Mouse (Mus musculus) thymus, adult 2 months (tissue): Measurements from ENCODE around the gene Btbd9.

Source experiments
- CTCF ChIP-seq: fragments of 200-500 bp; IDR thresholded peaks from 2 replicates; pipeline ENCODE4 v1.5.1; 2012; ENCODE audit warnings: mild to moderate bottlenecking, control low read depth, low read length, moderate library complexity, borderline replicate concordance; ENCODE audit not compliant: control insufficient read depth, poor library complexity, insufficient read depth; ENCODE audit errors: extremely low read depth
- POLR2A ChIP-seq: fragments of 200-500 bp; IDR thresholded peaks from 2 replicates; pipeline ENCODE4 v1.6.1; 2012; ENCODE audit warnings: mild to moderate bottlenecking, low read length, control low read depth, moderate library complexity; ENCODE audit not compliant: control insufficient read depth, poor library complexity, insufficient read depth; ENCODE audit errors: extremely low read depth

DNA sequence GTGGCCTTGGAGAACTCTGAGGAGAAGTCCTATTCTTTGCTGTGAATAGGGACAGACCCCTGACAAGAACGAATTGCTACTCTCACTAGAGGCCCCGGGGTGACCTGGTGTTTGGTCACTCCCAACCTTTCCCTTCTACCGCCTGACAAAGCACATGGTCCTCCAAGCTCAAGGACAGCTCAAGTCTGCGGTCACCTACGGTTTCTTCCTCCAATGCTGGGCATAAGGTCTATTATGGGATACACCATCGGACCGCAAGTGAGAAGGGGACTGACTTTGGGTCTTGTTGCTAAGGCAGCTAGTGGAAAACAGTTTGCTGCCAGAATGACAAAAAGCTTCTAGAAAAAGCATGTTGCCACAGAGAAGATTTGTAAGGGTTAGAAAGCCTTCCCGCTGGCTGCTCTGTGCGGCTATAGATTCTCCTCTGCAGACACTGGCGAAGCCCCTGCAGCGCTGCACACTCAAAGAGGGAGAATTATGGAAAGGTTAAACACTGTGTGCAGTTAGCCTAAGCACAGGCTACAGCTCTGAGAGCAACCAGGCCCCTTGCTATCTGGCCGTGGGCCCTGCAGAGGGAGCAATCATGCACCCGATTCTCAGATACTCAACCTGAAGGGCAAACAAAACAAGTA lies 235.7 kb downstream of the Btbd9 start:
- TF ChIP-seq POLR2A (no peak), CTCF (no peak)
